Mouse (Mus musculus) MEL-GATA-1-ER (cell line): ENCODE results near the gene Fbln1.

ENCODE experiments used
- DNase-seq: peaks from one replicate; pipeline ENCODE4 v3.0.0-alpha.2; 2012; ENCODE audit warnings: low read depth; ENCODE audit errors: extremely low read depth

Fbln1 gene

DNA sequence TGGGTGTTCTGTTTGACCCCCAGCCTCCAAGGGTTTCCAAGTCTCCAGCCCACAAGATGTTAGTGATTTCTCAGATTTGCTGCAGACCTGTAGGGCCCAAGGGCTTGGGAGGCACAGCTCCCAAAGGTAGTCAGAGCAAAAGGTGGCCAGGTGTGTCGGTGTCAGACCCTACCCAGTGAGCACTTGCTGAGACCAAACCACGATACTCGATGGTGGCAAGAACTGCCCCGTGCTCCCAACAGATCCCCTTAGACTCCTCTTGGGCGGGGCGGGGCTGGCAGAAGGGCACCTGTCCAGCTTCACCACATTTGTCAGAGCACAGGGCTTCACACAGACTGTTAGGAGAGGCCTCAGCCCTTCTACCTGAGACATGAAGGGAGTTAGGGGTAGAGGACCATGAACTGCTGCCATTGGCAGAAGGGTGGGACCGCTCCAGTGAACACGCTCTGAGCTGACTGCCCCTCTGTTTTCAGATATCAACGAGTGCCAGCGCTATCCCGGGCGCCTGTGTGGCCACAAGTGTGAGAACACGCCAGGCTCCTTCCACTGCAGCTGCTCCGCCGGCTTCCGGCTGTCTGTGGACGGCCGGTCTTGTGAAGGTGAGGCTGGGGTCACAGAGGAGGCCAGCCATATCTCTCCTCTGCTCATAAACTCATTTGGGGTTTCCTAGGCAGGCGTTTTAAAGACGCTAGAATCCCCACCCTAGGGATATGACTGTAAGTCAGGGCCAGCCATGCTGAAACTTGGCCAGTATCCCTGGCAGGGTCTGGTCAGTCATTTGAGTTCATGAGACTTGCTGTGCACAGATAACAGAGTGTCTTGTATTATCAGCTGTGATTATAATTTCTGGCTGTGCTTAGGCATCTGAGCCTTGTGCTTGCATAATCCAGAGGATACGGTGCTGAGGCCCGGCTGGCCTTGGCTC, 33.3 kb downstream of the Fbln1 start:
- no peak for DNase-seq

DNA sequence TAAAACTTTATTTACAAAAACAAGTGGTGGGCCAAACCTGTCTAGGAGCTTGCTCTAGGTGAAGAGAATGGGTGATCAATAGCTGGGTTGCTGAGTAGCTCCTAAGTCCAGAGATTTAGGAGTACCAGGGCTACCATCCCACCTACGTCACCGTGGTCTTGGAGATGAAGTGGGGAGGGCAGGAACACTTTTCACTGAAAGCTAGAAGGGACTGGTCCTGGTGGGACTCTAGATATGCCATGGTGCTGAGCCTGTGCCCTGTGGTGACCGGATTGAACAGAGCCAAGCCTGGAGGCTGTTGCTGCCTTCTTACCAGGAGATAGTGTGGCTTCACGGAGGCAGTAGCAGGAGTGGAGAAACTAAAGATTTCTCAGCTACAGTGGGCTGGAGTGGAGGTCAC, 34.3 kb downstream of the Fbln1 start:
- DNase-seq: no peak

DNA sequence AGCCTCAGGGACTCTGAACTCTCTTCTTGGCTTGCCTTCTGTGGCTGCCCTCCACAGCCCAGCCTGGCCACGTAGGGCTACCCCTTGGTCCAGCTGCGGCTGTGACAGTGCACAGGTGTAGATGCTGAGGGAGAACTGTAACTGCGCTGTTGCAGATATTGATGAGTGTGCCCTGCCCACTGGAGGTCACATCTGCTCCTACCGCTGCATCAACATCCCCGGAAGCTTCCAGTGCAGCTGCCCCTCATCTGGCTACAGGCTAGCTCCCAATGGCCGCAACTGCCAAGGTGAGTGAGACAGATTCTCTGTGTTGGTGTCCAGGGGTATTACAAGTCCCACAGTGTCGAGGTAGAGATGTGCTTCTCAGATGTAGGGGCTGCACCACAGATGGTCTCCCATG, 36.1 kb downstream of the Fbln1 start:
- DNase-seq: no peak

DNA sequence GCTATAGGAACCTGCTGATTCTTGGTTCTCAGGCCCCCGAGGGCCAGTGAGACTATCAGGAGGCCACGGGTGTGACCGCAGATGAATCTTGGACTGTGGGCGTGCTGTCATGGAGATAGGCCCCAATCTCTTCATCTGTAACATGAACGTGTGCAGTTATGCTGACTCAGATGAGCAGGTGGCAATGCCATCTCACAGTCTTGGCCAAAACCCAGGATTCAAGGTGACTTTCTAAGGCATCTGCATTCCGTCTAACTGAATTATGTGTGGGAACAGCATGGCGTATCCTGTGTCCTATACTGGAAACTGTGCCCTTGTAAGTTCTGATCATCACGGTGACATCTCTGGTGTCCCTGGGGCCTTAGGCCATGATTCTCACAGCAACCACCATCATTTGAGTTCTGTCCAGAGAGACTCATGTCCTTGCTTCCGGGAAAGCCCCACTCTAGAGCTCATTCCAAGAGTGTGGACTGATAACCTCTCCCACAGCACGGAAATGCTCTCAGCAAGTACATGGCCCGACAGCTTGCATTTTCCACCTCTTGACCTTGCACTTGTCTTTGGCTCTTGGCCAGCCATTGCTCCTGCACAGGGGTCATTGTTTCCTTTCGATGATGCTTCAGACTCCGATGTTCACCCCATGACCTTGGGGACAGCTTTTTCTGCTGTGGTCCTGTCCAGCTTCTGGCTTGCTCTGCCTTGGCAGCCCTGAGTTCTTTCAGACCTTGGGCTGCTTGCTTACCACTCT, 38.8 kb downstream of the Fbln1 start:
- no peak for DNase-seq

DNA sequence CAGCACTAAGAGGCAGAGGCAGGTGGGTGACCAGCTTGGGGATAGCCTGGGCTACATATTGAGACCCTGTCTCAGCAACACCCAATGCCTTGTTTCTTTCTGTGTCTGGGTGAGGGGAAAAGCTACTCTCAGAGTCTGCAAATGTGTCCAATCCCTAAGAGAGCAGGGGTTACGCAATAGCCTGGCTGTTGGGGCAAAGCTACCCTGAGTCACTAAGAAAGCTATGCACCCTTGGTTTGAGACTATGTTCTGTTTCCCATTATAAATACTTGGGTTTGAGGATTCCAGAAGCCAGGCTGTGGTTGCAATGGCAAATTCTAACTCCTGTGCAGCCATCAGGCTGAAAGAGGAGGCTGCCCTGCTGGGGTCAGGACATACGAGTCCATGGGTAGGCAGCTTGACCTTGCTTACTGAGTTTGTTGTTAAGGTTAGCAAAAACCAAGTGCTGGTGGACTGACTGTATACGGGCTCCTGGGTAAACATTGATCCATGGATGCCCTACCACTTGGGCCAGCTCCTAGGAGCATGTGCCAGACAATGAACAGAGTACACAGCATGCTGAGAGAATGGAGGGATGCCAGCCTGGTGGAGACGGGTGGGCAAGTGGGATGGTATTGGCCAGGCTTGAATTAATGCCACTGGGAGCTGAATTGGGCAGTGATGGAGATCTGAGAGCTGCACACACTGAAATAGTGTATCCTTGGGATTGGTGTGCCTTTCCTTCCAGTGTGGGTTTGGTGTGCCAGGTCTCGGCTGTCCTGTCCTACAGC, 39.7 kb downstream of the Fbln1 start:
- no peak for DNase-seq

DNA sequence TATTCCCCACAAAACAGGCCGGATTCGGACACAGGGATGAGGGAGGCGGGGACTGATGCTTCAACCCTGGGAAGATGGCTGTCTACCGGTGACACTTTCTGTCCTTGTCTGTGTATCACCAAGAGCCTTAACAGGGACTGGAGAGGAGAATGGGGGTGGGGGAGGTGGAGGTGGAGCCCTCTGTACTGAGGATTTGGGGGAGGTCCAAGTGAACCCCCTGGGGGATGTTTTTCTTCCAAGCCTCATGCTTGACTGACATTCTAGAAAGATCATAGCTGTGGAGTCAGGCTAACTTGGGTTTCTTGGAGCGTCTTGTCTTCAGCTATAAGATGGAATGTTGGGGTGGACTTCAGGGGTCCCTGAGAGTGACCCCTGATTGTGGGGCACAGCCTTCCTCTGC, 40.3 kb downstream of the Fbln1 start:
- no peak for DNase-seq

DNA sequence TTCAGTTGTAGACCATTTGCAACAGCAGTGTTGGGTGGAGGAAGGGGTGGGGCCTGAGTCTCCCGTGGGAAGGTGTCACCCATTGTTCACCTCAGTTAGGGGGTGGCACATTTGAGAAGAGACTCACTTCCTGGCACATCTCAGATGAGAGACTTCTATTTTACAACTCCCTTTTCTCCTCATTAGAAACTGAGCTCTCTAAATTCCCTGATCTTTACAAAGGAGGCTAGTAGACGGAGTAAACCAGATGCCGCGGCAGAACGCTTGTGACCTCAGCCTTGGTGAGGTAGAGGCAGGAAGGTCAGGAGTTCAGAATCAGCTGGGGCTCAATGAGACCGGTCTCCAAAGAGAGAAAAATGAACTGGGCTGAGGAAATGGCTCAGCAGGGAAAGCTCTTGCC, 41.2 kb downstream of the Fbln1 start:
- DNase-seq: no peak

DNA sequence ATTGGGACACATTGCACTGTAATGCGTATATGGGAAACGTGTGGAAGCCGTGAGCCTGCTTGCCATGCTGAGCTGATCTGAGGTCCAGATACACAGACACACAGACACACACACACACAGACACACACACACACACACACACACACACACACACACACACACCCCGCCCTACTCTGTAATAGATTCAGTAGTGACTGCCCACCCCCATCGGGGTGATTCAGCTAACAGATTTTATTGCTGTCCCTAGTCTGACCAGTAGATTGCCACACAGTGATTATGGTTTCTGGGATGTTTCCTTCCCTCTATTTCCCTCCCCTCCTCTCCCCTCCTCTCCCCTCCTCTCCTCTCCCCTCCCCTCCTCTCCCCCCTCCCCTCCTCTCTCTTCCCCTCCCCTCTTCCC, 42.6 kb downstream of the Fbln1 start:
- no peak for DNase-seq

DNA sequence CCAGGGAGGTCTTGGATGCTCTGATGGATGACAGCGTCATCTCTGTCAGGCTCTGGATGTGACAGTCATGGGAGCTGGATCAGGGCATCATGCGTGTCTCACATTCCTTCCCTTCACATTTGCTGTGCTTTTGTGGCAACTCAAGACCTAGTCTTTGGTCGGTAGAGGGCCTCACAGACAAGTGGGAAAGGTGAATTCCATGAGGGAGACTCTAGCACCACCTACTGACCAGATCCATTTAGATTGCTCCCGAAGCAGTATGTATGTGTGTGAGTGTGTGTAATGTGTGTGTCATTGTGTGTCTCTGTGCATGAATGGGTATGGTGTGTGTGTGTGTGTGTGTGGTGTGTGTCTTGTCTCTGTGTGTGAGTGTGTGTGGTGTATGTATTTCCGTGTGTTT, 43.5 kb downstream of the Fbln1 start:
- DNase-seq: no peak

DNA sequence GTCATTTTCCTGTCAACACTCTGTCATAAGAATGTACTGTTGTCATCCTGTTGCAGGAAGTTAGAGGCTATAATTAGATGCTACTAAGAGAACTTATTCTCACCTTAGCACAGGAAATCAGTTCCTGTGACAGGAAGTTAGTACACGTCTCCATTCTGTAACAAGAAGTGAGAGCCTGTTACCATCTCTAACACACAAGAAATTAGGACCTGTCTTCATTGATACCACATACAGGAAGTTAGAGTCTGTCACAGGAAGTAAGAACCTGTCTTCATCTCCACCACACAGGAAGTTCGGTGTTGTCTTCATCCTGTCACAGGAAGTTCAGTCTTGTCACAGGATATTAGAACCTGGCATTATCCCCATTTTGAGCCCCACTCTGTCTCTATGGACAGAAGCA, 44.7 kb downstream of the Fbln1 start:
- DNase-seq: no peak

DNA sequence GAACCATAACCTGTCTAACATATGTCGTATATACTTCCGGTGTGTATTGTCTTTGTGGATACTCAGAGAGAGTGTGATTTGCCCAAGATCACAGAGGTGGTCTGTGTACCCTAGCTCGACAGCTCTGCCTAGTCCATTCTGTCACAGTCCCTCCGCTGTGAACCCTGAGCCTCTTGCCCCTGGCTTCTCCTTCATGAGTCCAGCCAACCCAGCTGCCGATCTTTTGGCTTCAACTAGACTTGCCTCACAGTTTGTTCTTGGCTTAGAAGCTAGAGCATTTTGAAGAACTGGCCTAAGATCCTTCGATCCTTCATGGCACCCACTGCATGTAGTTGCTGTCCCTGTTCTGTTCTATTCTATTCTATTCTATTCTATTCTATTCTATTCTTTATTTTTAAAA, 46.7 kb downstream of the Fbln1 start:
- DNase-seq: no peak

DNA sequence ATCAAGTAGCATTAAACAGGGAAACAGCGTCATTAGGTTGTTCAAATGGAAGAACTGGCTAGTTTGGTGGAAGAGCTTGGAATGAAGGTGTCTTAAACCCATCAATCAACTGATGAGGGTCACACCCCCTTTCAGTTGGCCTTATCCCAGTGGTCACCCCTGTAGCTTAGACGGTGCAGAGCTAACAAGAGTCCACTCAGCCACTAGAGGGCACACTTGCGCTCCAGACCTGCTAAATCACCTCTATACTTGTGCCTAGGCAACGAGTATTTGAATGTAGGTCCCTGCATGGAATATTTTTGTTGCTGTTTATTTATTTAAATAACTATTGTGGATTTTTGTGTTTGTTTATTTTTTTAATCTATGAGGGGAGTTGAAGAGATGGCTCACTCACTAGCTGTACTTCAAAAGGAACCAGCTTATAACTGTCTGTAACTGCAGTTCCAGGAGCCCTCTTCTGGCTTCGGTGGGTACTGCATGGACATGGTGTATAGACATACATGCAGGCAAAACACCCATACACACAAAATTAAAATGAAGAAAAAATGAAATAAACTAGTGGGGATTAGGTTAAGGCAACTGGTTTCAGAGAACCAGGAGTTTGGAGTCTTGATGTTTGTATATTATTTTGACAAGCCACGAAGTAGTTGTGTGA, 52.2 kb downstream of the Fbln1 start:
- DNase-seq: no peak

DNA sequence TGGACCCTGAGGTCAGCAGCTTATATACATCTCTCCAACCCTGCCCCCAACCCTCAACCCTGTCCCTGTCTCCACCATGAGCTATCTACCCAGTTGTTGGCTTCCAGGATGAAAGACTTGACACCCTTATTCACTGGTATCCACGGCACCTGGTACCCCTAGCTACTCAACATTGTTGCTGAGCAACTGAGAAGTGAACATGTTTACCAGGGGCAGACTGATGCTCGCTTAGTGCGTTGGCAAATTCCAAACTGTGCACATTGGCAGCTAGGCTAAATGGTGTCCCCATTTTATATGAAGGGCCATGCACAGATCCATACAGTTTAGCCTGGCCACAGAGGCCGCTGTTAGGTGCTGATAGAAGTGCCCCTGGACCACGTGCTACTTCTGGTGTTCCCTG, 57.1 kb downstream of the Fbln1 start:
- DNase-seq: no peak

DNA sequence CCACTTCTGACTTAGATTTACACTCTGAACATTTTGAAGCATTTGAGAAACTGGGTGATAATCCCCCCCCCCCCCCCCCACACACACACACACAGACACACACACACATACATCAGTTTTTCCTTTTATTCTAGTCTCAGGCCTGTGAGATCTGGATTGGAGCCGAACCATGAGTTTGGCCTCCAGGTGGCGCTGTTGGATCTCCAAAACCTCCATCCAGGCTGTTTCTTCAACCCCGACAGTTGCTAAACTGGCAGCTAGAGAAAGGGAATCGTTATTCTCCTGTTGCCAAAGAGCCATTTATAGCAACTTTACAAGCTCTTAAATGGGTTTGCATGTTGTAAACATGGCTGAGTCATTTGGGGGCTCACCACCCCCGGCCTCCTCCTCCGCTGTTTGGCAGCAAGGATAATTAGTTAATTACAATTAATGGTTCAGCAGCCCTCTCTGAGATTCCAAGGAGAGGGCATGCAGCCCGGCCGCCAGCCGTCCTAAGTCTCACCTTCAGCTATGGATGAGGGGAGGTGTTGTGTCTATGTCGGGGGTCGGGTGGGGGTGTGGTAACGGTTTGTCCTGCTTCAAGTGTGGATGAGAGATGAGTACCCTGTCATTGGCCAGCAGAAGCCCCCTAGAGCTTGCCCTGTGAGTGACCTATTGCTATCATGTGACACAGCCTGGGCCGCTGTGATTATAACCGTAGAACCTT, 61.1 kb downstream of the Fbln1 start:
- DNase-seq: peak; percentile 2

DNA sequence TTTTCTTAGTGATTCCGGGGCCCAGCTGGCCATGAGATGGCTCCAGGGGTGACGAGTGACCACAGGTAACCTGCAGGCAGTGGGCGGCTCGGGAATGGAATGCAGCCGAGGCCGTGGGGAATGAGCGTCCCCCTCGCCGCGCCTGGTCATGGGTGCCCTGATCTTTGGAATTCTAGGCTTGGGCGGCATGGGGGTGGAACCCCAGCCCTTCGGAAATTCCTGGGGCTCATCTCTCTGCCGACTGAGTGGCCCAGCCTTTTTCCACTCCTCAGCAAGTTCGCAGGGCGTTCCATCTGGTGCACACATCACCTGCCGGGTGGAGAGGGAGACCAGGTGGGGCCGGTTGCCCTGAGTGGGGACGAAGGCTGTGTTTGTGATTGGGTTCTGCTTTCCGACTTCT, 62.1 kb downstream of the Fbln1 start:
- no peak for DNase-seq

DNA sequence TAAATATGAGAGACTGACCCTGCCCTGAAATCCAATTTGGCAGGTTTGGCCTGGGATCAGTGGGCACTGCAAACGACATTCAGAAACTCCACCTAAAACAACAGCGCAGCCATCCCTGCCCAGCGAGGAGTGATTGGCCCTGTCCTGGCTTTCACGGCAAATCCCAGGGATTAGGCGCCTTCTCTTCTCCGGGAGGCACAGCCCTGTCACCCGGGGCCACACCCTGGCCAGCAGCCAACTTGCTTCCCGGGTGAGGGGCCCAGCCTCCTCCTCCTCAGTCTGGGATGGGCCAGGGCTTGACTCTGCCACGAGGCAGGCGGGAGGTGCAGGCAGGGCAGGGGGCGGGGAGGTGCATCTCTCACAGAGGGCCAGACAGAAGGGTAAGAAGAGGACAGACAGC, 67.2 kb downstream of the Fbln1 start:
- no peak for DNase-seq

DNA sequence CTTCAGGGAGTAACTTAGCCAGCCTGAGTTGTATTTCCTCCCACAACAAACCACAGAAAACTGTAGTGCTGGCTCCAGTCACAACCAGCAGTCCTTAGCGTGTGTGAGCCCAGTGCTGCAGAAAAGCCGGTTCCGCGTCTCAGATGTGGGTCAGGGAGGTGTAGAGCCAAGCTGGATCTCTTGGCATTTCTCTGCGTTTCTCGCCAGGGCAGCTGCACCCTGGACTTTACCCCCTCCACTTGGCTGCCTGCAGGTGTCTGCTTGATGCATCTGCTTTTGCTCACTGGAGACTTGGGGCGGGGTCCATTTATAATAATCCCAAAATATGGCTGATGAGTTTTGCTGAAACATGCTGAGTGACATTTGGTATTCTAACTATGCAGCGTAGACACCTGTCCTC, 71.5 kb downstream of the Fbln1 start:
- DNase-seq: no peak

DNA sequence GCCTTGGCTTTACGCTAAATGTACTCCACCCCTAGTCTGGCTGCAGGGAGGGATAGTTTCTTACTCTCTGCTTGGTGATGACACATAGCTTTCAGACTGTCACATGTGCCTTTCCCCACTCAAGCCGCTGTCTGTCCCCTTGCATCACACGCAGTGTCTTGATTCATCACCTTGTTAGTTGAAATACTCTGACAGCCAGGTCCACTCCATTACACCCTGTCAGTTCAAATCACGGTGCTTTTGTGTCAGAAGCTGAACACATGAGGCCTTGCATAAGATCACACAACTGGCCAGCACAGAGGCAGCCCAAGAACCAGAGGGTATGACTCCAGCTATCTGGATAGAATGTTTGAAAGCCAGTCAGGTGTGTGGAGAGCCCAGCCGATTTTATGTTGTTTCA, 73.2 kb downstream of the Fbln1 start:
- no peak for DNase-seq

DNA sequence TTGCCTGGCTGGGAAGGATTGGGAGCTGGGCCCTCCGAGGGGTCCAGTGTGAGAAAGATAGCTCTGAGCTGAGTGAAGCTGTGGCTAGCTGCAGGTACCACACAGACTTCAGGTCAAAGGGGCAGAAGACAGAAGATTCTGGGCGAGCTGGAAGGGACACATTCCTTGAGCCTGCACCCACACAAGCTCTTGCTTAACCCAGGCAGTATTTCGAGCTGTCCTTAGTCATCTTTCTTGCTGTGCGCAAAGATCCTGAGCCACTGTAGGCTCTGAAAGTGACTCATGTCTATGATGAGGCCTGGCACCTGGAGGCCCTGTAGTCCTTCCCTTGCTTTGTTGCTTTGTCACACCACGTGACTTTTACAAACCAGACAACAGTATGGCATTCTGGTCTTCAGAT, 76.3 kb downstream of the Fbln1 start:
- DNase-seq: no peak

DNA sequence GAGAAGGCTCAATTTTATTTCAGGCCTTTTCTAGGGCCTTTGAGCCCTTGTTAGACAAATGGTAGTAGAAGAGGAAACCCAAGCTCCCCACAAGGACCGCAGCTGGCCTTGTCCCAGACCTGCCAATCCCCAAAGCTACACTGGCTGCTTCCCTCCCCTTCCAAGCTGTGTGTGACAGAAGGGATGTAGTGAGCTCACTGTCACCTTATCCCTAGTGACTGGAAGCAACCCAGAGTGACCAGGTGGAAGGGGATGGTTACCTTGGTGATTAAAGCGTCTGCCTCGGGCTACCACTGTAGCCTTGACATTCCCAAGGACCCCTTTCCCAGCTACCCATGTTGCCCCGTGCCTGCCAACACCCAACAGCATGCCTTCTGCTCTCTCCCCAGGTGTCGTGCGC, 78.9 kb downstream of the Fbln1 start:
- no peak for DNase-seq

DNA sequence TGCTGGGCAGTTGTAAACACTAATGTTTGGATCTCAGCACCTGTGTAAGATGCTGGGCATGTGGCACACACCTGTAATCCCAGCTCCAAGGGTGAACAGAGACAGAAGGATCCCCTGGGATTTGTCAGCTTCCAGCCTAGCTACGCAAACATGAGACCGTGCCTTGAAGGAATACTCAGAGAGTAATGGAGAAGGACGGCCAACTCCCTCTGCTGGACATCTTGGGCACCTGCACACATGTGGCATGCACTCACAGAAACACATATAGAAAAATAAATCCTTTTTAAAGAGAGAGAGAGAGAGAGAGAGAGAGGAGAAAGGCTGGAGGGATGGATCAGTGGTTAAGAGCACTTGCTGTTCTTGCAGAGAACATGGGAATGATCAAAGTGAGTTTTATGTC, 88.9 kb downstream of the Fbln1 start:
- DNase-seq: no peak
